Mouse (Mus musculus): Measurements from ENCODE around the gene Cmtr1.

The Cmtr1 gene

DNA sequence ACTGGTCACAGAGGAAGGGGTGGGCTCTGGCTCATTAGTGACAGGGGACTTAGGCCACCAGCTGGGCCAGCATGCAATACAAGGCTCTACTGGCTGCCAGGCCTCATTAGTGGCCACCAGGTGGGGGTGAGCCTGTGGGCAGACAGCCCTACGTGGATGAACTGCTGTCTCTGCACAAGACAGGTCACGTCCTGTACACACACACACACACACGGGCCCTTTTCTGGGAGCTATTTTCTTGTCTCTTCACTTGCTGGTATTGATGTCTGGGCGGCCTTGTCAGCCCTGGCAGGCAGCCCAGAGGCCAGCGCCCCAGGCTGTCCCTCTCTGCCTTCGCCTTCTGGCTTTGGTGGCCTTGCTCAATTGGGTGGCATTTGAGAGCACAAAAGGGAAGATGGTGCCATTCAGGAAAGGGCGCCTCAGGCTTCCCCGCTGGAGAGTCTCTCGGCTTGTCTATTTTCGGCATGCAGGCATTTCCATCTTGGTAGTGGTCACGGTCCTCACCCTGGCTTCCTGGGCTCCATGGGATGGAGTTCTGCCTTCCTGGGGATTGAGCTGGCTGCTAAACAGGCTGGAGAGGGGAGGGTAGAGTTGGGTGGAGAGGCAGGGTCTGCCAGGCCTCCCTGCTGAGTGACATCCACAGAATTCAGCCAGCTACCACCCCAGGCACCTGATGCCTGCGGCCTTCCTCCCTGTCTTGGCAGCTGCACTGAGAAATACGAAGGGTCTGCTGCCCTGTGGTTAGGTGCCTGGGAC lies 70.3 kb downstream of the Cmtr1 start:
- intact Hi-C loops (cut with DNase I), result no loop called here

DNA sequence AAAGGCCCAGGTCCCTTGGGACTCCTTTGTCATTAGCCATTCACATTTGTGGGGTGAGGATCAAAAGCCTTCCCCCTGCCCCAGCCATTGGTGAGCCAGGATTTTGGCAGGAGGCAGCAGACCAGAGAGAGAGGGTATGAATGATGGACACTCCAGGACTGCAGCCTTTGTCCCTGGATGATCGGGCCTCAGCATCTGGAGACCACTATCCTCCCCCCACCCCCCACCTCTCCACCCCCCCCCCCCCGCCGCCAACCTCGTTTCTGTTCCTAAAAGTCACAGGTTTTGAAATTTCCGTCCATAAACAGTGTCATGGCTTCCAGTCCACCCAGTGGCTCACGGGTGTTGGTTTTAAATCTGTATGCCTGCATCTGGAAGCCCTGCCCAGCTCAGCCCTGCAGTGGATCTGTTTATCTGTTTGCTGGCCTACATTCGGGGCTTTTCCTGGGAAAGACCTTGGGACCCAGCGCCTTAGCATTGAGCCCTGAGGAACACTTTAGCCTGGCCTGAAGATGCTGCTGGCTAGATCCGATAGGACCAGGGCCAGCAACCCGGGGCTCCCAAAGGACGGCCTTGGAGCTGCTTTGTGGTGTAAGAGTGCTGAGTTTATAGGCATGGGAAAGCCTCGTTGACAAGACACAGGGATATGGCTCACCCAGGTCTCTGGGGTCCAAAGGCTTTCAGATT lies 71.0 kb downstream of the Cmtr1 start:
- intact Hi-C loops (cut with DNase I), result no loop called here

DNA sequence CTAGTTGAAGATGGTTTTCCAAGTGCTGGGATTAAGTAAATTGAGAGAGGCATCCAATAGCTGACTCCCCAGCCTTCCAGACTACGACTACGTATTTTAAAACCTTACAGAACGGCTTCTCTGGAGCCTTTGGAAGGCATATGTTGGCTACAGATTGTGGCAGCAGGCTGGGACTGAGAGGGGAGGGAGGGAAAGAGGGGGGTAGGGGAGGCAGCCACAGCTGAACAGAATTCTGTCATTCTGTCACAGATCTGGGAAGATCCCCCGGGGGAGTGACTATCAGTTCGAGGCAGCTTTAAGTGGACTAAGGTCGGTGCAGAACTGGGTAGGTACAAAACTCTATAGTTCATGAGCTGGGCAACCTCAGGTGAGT lies 71.5 kb downstream of the Cmtr1 start:
- intact Hi-C loops (cut with DNase I), result no loop called here

- intact Hi-C loops (cut with DNase I), result no loop called here
Measured at GRCm38 (mm10) chr17:29732522-29732921, 72.1 kb downstream of the Cmtr1 start.

GRCm38 (mm10) chr17:29736448-29737014 lies 76.1 kb downstream of the Cmtr1 start:
- intact Hi-C loops (cut with DNase I), result no loop called here

GRCm38 (mm10) chr17:29737849-29738804 lies 77.7 kb downstream of the Cmtr1 start:
- intact Hi-C loops (cut with DNase I), result no loop called here

- intact Hi-C loops (cut with DNase I), result no loop called here
Measured at GRCm38 (mm10) chr17:29747466-29747865, 87.1 kb downstream of the Cmtr1 start.

DNA sequence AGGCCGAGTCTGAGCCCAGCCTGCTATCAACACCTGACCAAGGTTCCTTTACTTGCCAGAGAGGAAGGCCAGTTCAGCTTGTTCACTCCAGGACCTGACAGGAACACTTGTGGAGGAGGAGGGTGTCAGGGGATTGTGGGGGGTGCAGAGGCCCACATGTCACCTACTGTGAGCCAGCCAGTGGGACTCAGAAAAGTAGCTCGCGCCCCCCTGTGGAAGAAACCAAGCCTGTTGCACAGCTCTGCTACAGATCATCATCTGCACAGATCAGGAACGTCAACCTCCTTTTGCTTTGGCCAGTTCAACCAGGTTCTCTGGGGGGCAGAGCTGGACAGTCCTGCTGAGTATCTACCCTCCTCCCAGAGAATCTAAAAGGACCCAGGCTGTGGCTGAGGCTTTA lies 94.1 kb downstream of the Cmtr1 start:
- intact Hi-C loops (cut with DNase I), result no loop called here
